Mouse (Mus musculus): Measurements from ENCODE around the gene Cd302. TPM values are rescaled to one million over a fixed set of nuclear protein-coding genes. Genes with fewer than 3 reads are reported as not detected.

Gene Cd302
- total and polyA plus RNA-seq, 3 experiments, result 9.2 to 10.6 (median 10.2) TPM

DNA sequence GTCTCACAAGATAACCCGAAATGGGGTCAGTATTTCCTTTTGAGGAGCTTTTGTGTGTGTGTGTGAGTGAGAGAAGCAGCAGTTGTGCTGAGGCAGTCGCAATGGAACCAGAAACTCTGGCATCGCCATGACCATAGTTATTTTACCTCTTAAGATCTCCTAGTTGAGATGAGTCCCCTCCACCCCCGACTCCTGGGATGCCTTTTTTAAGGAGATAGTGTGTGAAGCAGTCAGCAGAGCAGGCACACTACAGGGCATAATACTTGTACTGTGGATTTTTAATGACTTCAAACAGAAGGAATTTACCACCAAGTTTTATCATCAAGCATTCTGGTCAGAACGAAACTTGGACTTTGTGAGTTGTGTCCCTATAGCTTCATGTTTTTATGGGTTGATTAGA is 73.5 kb downstream of the Cd302 start:
- Histone ChIP-seq H3K27me3 (ENCODE audit: control insufficient read depth, insufficient read depth, low read length) (no peaks in the 10 kb centered on the region), H3K27ac (peak overlapping the region; percentile 97), H3K4me1 (ENCODE audit: control insufficient read depth, insufficient read depth, low read length) (peaks cover 15% of the 10 kb centered on the region), H3K36me3 (ENCODE audit: control insufficient read depth, insufficient read depth, low read length) (peaks cover 41% of the 10 kb centered on the region), H3K4me3 (peak overlapping the region; percentile 89), H3K79me2 (replicated peaks; ENCODE audit: control insufficient read depth, insufficient read depth, low read length) (peaks cover 11% of the 10 kb centered on the region), H3K9ac (ENCODE audit: low read depth, low read length) (peak overlapping the region; percentile 65)
- 5% methylated on average over 5 of the region's 5 CpGs for WGBS
- no peak for TF ChIP-seq POLR2A (IDR thresholded peaks at IDR 0.05; ENCODE audit: insufficient read depth, low read depth, low read length)
- no peak for TF ChIP-seq EP300 (IDR thresholded peaks at IDR 0.05; ENCODE audit: insufficient read depth, low read depth, low read length)
- DNase-seq, result no peak
- intact Hi-C loops (cut with DNase I), result loop anchor here (5.0 to 10.0 kb wide), 2 partner anchors 384 to 1194 kb away; no protein-coding TSS in a partner anchor

DNA sequence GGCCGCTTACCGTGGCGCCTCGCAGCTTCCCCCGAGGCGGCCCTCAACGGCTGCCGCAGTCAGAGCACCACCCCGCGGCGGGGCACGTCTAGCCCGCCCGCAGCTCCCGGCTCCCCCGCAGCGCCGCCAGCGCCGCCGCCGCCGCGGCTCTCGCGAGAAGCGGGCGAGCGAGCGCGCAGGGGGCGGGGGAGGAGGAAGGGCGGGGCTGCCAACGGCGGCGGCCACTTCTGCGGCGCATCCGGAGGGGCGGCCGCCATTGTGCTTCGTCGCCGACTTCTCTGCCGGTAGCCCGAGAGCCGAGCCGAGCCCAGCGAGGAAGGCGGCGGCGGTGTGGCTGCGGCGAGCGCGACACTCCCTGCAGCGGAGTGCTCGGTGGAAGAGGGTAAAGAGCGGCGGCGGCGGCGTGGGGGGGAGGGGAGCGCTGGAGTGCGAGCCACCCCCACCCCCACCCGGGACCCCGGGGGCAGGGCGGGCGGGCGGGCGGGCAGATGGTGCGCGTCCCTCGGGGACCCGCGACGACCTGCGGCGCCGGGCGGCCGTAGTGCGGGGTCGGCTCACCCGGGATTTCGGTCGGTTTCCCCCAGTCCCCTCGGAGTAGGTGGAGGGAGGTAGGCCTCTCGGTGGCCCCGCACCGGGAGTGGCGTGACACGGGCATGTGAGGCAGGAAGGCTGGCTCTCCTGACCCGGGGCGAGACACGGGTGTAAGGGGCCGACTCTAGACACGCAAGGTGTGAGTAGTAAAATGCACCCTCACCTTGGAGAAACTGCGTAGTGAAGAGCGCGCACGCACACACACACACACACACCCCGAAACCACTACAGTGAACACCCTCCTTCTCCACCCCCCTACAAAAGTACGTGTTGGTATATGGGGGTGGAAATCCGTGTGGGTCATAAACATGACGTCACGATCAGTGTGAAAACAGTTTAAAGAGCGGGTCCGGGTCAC is 74.3 kb downstream of the Cd302 start, which contains the start of the genes Baz2b and March7:
TSS of gene Baz2b (minus strand) at position 137 of the 949 bp plus-strand sequence.
TSS of gene March7 (plus strand) at position 185 of the 949 bp plus-strand sequence.
- Histone ChIP-seq H3K27me3 (ENCODE audit: control insufficient read depth, insufficient read depth, low read length) (no peaks in the 10 kb centered on the region), H3K9ac (ENCODE audit: low read depth, low read length) (peak within 1 kb of the TSS; percentile 99), H3K27ac (peak within 1 kb of the TSS; percentile 97), H3K4me1 (ENCODE audit: control insufficient read depth, insufficient read depth, low read length) (peaks cover 10% of the 10 kb centered on the region), H3K79me2 (replicated peaks; ENCODE audit: control insufficient read depth, insufficient read depth, low read length) (peaks cover 5% of the 10 kb centered on the region), H3K36me3 (ENCODE audit: control insufficient read depth, insufficient read depth, low read length) (peaks cover 33% of the 10 kb centered on the region), H3K4me3 (peak within 1 kb of the TSS; percentile 89)
- TF ChIP-seq POLR2A (IDR thresholded peaks at IDR 0.05; ENCODE audit: insufficient read depth, low read depth, low read length) (peak; percentile 56), EP300 (IDR thresholded peaks at IDR 0.05; ENCODE audit: insufficient read depth, low read depth, low read length) (0 out of 2 replicates have a peak, but pooled peaks have one; percentile 6), CTCF (IDR thresholded peaks at IDR 0.05) (peak; percentile 62)
- WGBS, result 1% methylated on average over 101 of the region's 109 CpGs
- peak; percentile 94 to 95 for DNase-seq
- intact Hi-C loops (cut with DNase I), result loop anchor here (2.0 to 10.0 kb wide), 7 partner anchors 85 to 1195 kb away; partner anchors contain the start of gene Wdsub1

DNA sequence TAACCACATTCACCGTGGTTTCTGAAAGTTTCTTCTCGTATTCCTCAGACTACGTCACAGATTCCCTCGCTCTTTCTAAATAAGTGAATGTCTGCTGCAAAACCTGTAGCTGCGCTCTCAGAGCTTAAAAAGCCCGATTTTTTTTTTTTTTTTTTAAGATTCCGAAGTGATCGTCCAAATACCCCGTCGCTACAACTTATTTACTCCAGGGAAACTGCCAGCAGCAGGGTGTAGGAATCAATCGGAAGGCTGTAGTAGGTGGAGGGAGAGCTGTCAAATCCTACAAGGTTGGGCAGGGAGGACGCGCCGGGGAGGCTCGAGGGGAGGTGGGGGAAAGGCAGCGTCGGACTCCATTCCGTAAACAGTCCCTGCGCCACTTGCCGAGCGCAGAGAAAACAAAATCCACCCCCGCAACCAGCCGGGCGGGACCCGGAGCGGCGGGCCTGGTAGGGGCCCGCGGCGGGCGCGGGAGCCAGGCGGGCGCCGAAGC is 75.1 kb downstream of the Cd302 start:
- Histone ChIP-seq H3K27me3 (ENCODE audit: control insufficient read depth, insufficient read depth, low read length) (no peaks in the 10 kb centered on the region), H3K9ac (ENCODE audit: low read depth, low read length) (peak overlapping the region; percentile 64), H3K79me2 (replicated peaks; ENCODE audit: control insufficient read depth, insufficient read depth, low read length) (peaks cover 5% of the 10 kb centered on the region), H3K27ac (peak overlapping the region; percentile 97), H3K4me3 (peak overlapping the region; percentile 68), H3K36me3 (ENCODE audit: control insufficient read depth, insufficient read depth, low read length) (peaks cover 29% of the 10 kb centered on the region), H3K4me1 (ENCODE audit: control insufficient read depth, insufficient read depth, low read length) (peaks cover 10% of the 10 kb centered on the region)
- whole genome bisulfite sequencing, result under 1% methylated on average over 35 of the region's 35 CpGs
- DNase-seq, result no peak
- intact Hi-C loops (cut with DNase I), result loop anchor here (2.0 to 10.0 kb wide), 5 partner anchors 84 to 684 kb away; partner anchors contain the start of gene Wdsub1
- TF ChIP-seq EP300 (IDR thresholded peaks at IDR 0.05; ENCODE audit: insufficient read depth, low read depth, low read length) (no peak), CTCF (IDR thresholded peaks at IDR 0.05) (no peak), POLR2A (IDR thresholded peaks at IDR 0.05; ENCODE audit: insufficient read depth, low read depth, low read length) (no peak)

DNA sequence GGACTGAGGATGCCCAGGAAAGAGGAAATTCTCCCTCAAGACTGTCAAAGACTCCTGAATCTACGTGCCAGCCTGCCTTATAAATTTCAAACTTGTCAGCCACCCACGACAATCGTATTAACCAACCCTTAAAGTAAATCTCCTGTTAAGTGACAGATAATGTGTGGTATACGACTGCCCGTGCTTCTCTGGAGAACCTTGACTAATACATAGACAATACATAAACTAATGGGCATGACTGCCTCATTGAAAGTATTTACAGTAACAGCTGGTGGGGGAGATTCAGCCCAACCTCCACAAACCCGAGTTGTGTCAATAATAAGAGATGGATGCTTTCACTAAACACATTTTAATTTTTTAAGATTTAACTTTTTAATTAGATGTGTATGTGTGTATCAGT is 78.5 kb downstream of the Cd302 start:
- Histone ChIP-seq H3K4me3 (no peak overlapping the region), H3K36me3 (ENCODE audit: control insufficient read depth, insufficient read depth, low read length) (peaks cover 5% of the 10 kb centered on the region; the same call in 1 of the 2 replicates), H3K79me2 (replicated peaks; ENCODE audit: control insufficient read depth, insufficient read depth, low read length) (peaks cover 5% of the 10 kb centered on the region), H3K27me3 (ENCODE audit: control insufficient read depth, insufficient read depth, low read length) (no peaks in the 10 kb centered on the region), H3K27ac (no peak overlapping the region), H3K4me1 (ENCODE audit: control insufficient read depth, insufficient read depth, low read length) (peaks cover 5% of the 10 kb centered on the region), H3K9ac (ENCODE audit: low read depth, low read length) (no peak overlapping the region)
- 91% methylated on average over 6 of the region's 6 CpGs for WGBS
- no peak for DNase-seq
- TF ChIP-seq EP300 (IDR thresholded peaks at IDR 0.05; ENCODE audit: insufficient read depth, low read depth, low read length), result no peak
- no peak for TF ChIP-seq CTCF (IDR thresholded peaks at IDR 0.05)
- TF ChIP-seq POLR2A (IDR thresholded peaks at IDR 0.05; ENCODE audit: insufficient read depth, low read depth, low read length), result no peak
- intact Hi-C loops (cut with DNase I), result loop anchor here (5.0 to 10.0 kb wide), 4 partner anchors 168 to 681 kb away; partner anchors contain the start of gene Wdsub1

DNA sequence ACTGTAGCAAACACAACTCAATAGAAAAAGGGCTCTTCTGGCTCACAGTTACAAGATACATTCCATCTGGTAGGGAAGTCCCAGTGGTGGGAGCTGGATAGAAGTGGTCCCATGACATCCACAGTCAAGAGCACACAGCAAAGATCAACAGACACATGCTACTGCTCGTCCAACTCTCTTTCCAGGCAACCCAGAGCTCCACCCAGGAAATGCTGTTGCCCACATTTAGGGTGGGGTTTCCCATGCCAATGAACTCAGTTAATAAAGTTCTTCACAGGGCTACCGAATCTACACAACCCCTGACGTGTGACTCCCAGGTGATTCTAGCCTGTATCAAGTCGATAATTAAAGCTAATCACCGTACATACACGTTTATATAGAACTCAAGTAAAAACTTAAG is 80.1 kb downstream of the Cd302 start:
- Histone ChIP-seq H3K36me3 (ENCODE audit: control insufficient read depth, insufficient read depth, low read length) (peaks cover 5% of the 10 kb centered on the region; the same call in 1 of the 2 replicates), H3K4me3 (no peak overlapping the region), H3K27me3 (ENCODE audit: control insufficient read depth, insufficient read depth, low read length) (no peaks in the 10 kb centered on the region), H3K27ac (no peak overlapping the region), H3K4me1 (ENCODE audit: control insufficient read depth, insufficient read depth, low read length) (peaks cover 5% of the 10 kb centered on the region), H3K79me2 (replicated peaks; ENCODE audit: control insufficient read depth, insufficient read depth, low read length) (no peaks in the 10 kb centered on the region), H3K9ac (ENCODE audit: low read depth, low read length) (no peak overlapping the region)
- intact Hi-C loops (cut with DNase I), result loop anchor here (10.0 kb wide), 1 partner anchor 679 kb away; no protein-coding TSS in a partner anchor
- 79% methylated on average over 6 of the region's 6 CpGs for WGBS
- TF ChIP-seq CTCF (IDR thresholded peaks at IDR 0.05) (no peak), POLR2A (IDR thresholded peaks at IDR 0.05; ENCODE audit: insufficient read depth, low read depth, low read length) (no peak), EP300 (IDR thresholded peaks at IDR 0.05; ENCODE audit: insufficient read depth, low read depth, low read length) (no peak)
- no peak for DNase-seq
